Mouse (Mus musculus): Measurements from ENCODE around the gene Sult6b1. TPM values are rescaled to one million over a fixed set of nuclear protein-coding genes. Genes with fewer than 3 reads are reported as not detected.
A peak's percentile ranks its signal among the peaks of the same experiment; 100 is the strongest.

Sult6b1 gene
- total RNA-seq, 2 experiments from 2014 or later, result not detected

GRCm38 (mm10) chr17:78889184-78889583, 17.6 kb downstream of the Sult6b1 start:
- peak; percentile 25; the same call in 1 of the 2 replicates for ATAC-seq (replicated peaks; ENCODE audit: low FRiP score, low TSS enrichment, poor library complexity, severe bottlenecking)

- ATAC-seq (replicated peaks; ENCODE audit: low FRiP score, low TSS enrichment, poor library complexity, severe bottlenecking), result no peak
Observed at GRCm38 (mm10) chr17:78888554-78888953, 18.2 kb downstream of the Sult6b1 start.

GRCm38 (mm10) chr17:78885286-78886065, 21.3 kb downstream of the Sult6b1 start:
- no peak for ATAC-seq (replicated peaks; ENCODE audit: low FRiP score, low TSS enrichment, poor library complexity, severe bottlenecking)

- no peak for ATAC-seq (replicated peaks; ENCODE audit: low FRiP score, low TSS enrichment, poor library complexity, severe bottlenecking)
Observed at GRCm38 (mm10) chr17:78883291-78883690, 23.5 kb downstream of the Sult6b1 start.

GRCm38 (mm10) chr17:78882401-78883112, 24.2 kb downstream of the Sult6b1 start, which contains the start of gene Eif2ak2:
TSS of gene Eif2ak2 (minus strand) at chr17:78882573.
- peak; percentile 98 for ATAC-seq (replicated peaks; ENCODE audit: low FRiP score, low TSS enrichment, poor library complexity, severe bottlenecking)

GRCm38 (mm10) chr17:78881878-78882304, 24.9 kb downstream of the Sult6b1 start:
- ATAC-seq (replicated peaks; ENCODE audit: low FRiP score, low TSS enrichment, poor library complexity, severe bottlenecking), result peak; percentile 35

GRCm38 (mm10) chr17:78873886-78874285, 32.9 kb downstream of the Sult6b1 start:
- no peak for ATAC-seq (replicated peaks; ENCODE audit: low FRiP score, low TSS enrichment, poor library complexity, severe bottlenecking)

GRCm38 (mm10) chr17:78856243-78856642, 50.5 kb downstream of the Sult6b1 start:
- ATAC-seq (replicated peaks; ENCODE audit: low FRiP score, low TSS enrichment, poor library complexity, severe bottlenecking), result no peak

- no peak for ATAC-seq (replicated peaks; ENCODE audit: low FRiP score, low TSS enrichment, poor library complexity, severe bottlenecking)
Observed at GRCm38 (mm10) chr17:78842271-78842928, 64.4 kb downstream of the Sult6b1 start.

- peak; percentile 9; the same call in 1 of the 2 replicates for ATAC-seq (replicated peaks; ENCODE audit: low FRiP score, low TSS enrichment, poor library complexity, severe bottlenecking)
Observed at GRCm38 (mm10) chr17:78836056-78836455, 70.7 kb downstream of the Sult6b1 start.

GRCm38 (mm10) chr17:78834856-78835835, 71.6 kb downstream of the Sult6b1 start, which contains the start of the genes Heatr5b and Gpatch11:
TSS of gene Heatr5b (minus strand) at chr17:78835364.
TSS of gene Gpatch11 (plus strand) at chr17:78835567.
- ATAC-seq (replicated peaks; ENCODE audit: low FRiP score, low TSS enrichment, poor library complexity, severe bottlenecking), result peak; percentile 92

Other genes with a start within 250 kb of the Sult6b1 start
- 13.7 and 15.9 TPM in 2 replicates for gene Strn, start 169.8 kb downstream of the Sult6b1 start, total RNA-seq (2014; fragmentation: Nextera tagmentation)
- 19.6 and 28.1 TPM in 2 replicates for gene Strn, start 169.8 kb downstream of the Sult6b1 start, total RNA-seq (2017)
- 25.4 TPM in 2 replicates for gene Heatr5b, start 71.6 kb downstream of the Sult6b1 start, total RNA-seq (2014; fragmentation: Nextera tagmentation)
- 13.8 and 18.5 TPM in 2 replicates for gene Heatr5b, start 71.6 kb downstream of the Sult6b1 start, total RNA-seq (2017)
- 5.2 and 10.2 TPM in 2 replicates for gene Gpatch11, start 71.4 kb downstream of the Sult6b1 start, total RNA-seq (2014; fragmentation: Nextera tagmentation)
- gene Gpatch11, start 71.4 kb downstream of the Sult6b1 start, total RNA-seq (2017), result 14.0 and 28.0 TPM in 2 replicates
- gene Eif2ak2, start 24.4 kb downstream of the Sult6b1 start, total RNA-seq (2014; fragmentation: Nextera tagmentation), result 30.1 and 37.5 TPM in 2 replicates
- 54.7 and 66.3 TPM in 2 replicates for gene Eif2ak2, start 24.4 kb downstream of the Sult6b1 start, total RNA-seq (2017)
- gene Cebpzos, start 9.5 kb upstream of the Sult6b1 start, total RNA-seq (2014; fragmentation: Nextera tagmentation), result 33.7 and 46.9 TPM in 2 replicates
- gene Cebpzos, start 9.5 kb upstream of the Sult6b1 start, total RNA-seq (2017), result 52.9 and 97.9 TPM in 2 replicates
- 62.6 and 67.9 TPM in 2 replicates for gene Cebpz, start 30.1 kb upstream of the Sult6b1 start, total RNA-seq (2014; fragmentation: Nextera tagmentation)
- gene Cebpz, start 30.1 kb upstream of the Sult6b1 start, total RNA-seq (2017), result 258 and 277 TPM in 2 replicates
- 61.8 and 78.8 TPM in 2 replicates for gene Ndufaf7, start 30.1 kb upstream of the Sult6b1 start, total RNA-seq (2014; fragmentation: Nextera tagmentation)
- gene Ndufaf7, start 30.1 kb upstream of the Sult6b1 start, total RNA-seq (2017), result 56.8 and 62.7 TPM in 2 replicates
- 24.8 and 28.5 TPM in 2 replicates for gene Prkd3, start 113.8 kb upstream of the Sult6b1 start, total RNA-seq (2014; fragmentation: Nextera tagmentation)
- 27.6 and 37.5 TPM in 2 replicates for gene Prkd3, start 113.8 kb upstream of the Sult6b1 start, total RNA-seq (2017)
- not detected in 2 replicates for gene Qpct, start 144.9 kb upstream of the Sult6b1 start, total RNA-seq (2014; fragmentation: Nextera tagmentation)
- gene Qpct, start 144.9 kb upstream of the Sult6b1 start, total RNA-seq (2017), result 0.88 TPM in 1 of 2 replicates, not detected in the other